Mouse (Mus musculus): ENCODE data around the gene Tef. TPM values are rescaled to one million over a fixed set of nuclear protein-coding genes. Genes with fewer than 3 reads are reported as not detected.
A peak's percentile ranks its signal among the peaks of the same experiment; 100 is the strongest.

The Tef gene
- polyA plus RNA-seq, 1 experiment from 2014 or later, result 12.9 TPM

GRCm38 (mm10) chr15:81857724-81858116 lies 55.5 kb downstream of the Tef start:
- Histone ChIP-seq H3K9me3 (ENCODE audit: control insufficient read depth, low read length) (no peaks in the 10 kb centered on the region), H3K4me1 (ENCODE audit: control insufficient read depth, insufficient read depth, low read length) (peaks cover 18% of the 10 kb centered on the region), H3K27ac (ENCODE audit: low read depth, low read length) (peak overlapping the region; percentile 64; the same call in 1 of the 2 replicates), H3K4me2 (peak overlapping the region; percentile 62), H3K4me3 (ENCODE audit: low read depth, low read length) (peak overlapping the region; percentile 63), H3K36me3 (ENCODE audit: control insufficient read depth, insufficient read depth, low read length) (no peaks in the 10 kb centered on the region), H3K9ac (ENCODE audit: low read length) (peak overlapping the region; percentile 84), H3K27me3 (ENCODE audit: control insufficient read depth, insufficient read depth, low read length) (no peaks in the 10 kb centered on the region)
- no peak for DNase-seq (ENCODE audit: low spot score, missing footprints)
- under 1% methylated on average over 33 of the region's 33 CpGs for WGBS
- peak; percentile 28; the same call in 1 of the 2 replicates for ATAC-seq (ENCODE audit: low FRiP score)

- Histone ChIP-seq H3K9me3 (ENCODE audit: control insufficient read depth, low read length) (no peaks in the 10 kb centered on the region), H3K4me3 (ENCODE audit: low read depth, low read length) (peak overlapping the region; percentile 63), H3K4me2 (peak overlapping the region; percentile 62), H3K9ac (ENCODE audit: low read length) (peak overlapping the region; percentile 84), H3K27me3 (ENCODE audit: control insufficient read depth, insufficient read depth, low read length) (no peaks in the 10 kb centered on the region), H3K36me3 (ENCODE audit: control insufficient read depth, insufficient read depth, low read length) (no peaks in the 10 kb centered on the region), H3K27ac (ENCODE audit: low read depth, low read length) (peak overlapping the region; percentile 64; the same call in 1 of the 2 replicates), H3K4me1 (ENCODE audit: control insufficient read depth, insufficient read depth, low read length) (peaks cover 18% of the 10 kb centered on the region)
- DNase-seq (ENCODE audit: low spot score, missing footprints), result peak; percentile 99
- under 1% methylated on average over 23 of the region's 23 CpGs for WGBS
- peak; percentile 47; the same call in 1 of the 2 replicates for ATAC-seq (ENCODE audit: low FRiP score)
These were observed 55.9 kb downstream of the Tef start for GRCm38 (mm10) chr15:81858138-81858516.

- Histone ChIP-seq H3K9ac (ENCODE audit: low read length) (peak within 1 kb of the TSS; percentile 84), H3K27me3 (ENCODE audit: control insufficient read depth, insufficient read depth, low read length) (no peaks in the 10 kb centered on the region), H3K9me3 (ENCODE audit: control insufficient read depth, low read length) (no peaks in the 10 kb centered on the region), H3K4me1 (ENCODE audit: control insufficient read depth, insufficient read depth, low read length) (peaks cover 18% of the 10 kb centered on the region), H3K4me3 (ENCODE audit: low read depth, low read length) (peak within 1 kb of the TSS; percentile 63), H3K27ac (ENCODE audit: low read depth, low read length) (peak within 1 kb of the TSS; percentile 64), H3K4me2 (peak within 1 kb of the TSS; percentile 62), H3K36me3 (ENCODE audit: control insufficient read depth, insufficient read depth, low read length) (no peaks in the 10 kb centered on the region)
- WGBS, result under 1% methylated on average over 44 of the region's 44 CpGs
- ATAC-seq (ENCODE audit: low FRiP score) (0 out of 2 replicates have a peak, but pooled peaks have one; percentile 5), DNase-seq (ENCODE audit: low spot score, missing footprints) (peak; percentile 91)
These were observed 56.5 kb downstream of the Tef start, which contains the start of gene Tob2 for GRCm38 (mm10) chr15:81858517-81859329. Gene Tob2, minus strand, starts transcription at chr15:81858796.

GRCm38 (mm10) chr15:81859330-81860255 lies 57.4 kb downstream of the Tef start:
- H3K4me3 ChIP-seq (ENCODE audit: low read depth, low read length), result peak overlapping the region; percentile 63
- H3K9me3 ChIP-seq (ENCODE audit: control insufficient read depth, low read length), result no peaks in the 10 kb centered on the region
- H3K36me3 ChIP-seq (ENCODE audit: control insufficient read depth, insufficient read depth, low read length), result no peaks in the 10 kb centered on the region
- peak overlapping the region; percentile 62 for H3K4me2 ChIP-seq
- peaks cover 18% of the 10 kb centered on the region for H3K4me1 ChIP-seq (ENCODE audit: control insufficient read depth, insufficient read depth, low read length)
- no peaks in the 10 kb centered on the region for H3K27me3 ChIP-seq (ENCODE audit: control insufficient read depth, insufficient read depth, low read length)
- peak; percentile 75 for ATAC-seq (ENCODE audit: low FRiP score)
- peak overlapping the region; percentile 84 for H3K9ac ChIP-seq (ENCODE audit: low read length)
- DNase-seq (ENCODE audit: low spot score, missing footprints), result peak; percentile 97
- H3K27ac ChIP-seq (ENCODE audit: low read depth, low read length), result peak overlapping the region; percentile 50
- under 1% methylated on average over 39 of the region's 39 CpGs for WGBS

- Histone ChIP-seq H3K27me3 (ENCODE audit: control insufficient read depth, insufficient read depth, low read length) (no peaks in the 10 kb centered on the region), H3K27ac (ENCODE audit: low read depth, low read length) (no peak overlapping the region), H3K4me2 (no peak overlapping the region), H3K9ac (ENCODE audit: low read length) (no peak overlapping the region), H3K9me3 (ENCODE audit: control insufficient read depth, low read length) (no peaks in the 10 kb centered on the region), H3K36me3 (ENCODE audit: control insufficient read depth, insufficient read depth, low read length) (peaks cover 2% of the 10 kb centered on the region; the same call in 1 of the 2 replicates), H3K4me3 (ENCODE audit: low read depth, low read length) (no peak overlapping the region), H3K4me1 (ENCODE audit: control insufficient read depth, insufficient read depth, low read length) (peaks cover 14% of the 10 kb centered on the region)
- 48% methylated on average over 8 of the region's 8 CpGs for WGBS
- ATAC-seq (ENCODE audit: low FRiP score) (no peak), DNase-seq (ENCODE audit: low spot score, missing footprints) (peak; percentile 72)
These were observed 58.4 kb downstream of the Tef start for GRCm38 (mm10) chr15:81860471-81861135.

- Histone ChIP-seq H3K4me3 (ENCODE audit: low read depth, low read length) (no peak overlapping the region), H3K36me3 (ENCODE audit: control insufficient read depth, insufficient read depth, low read length) (peaks cover 21% of the 10 kb centered on the region), H3K27me3 (ENCODE audit: control insufficient read depth, insufficient read depth, low read length) (no peaks in the 10 kb centered on the region), H3K9me3 (ENCODE audit: control insufficient read depth, low read length) (no peaks in the 10 kb centered on the region), H3K4me1 (ENCODE audit: control insufficient read depth, insufficient read depth, low read length) (no peaks in the 10 kb centered on the region), H3K27ac (ENCODE audit: low read depth, low read length) (no peak overlapping the region), H3K9ac (ENCODE audit: low read length) (no peak overlapping the region), H3K4me2 (no peak overlapping the region)
- DNase-seq (ENCODE audit: low spot score, missing footprints) (no peak), ATAC-seq (ENCODE audit: low FRiP score) (no peak)
- WGBS, result 96% methylated on average over 7 of the region's 7 CpGs
These were observed 62.0 kb downstream of the Tef start for GRCm38 (mm10) chr15:81864238-81864637.

- ATAC-seq (ENCODE audit: low FRiP score) (no peak), DNase-seq (ENCODE audit: low spot score, missing footprints) (no peak)
- no peaks in the 10 kb centered on the region for H3K9me3 ChIP-seq (ENCODE audit: control insufficient read depth, low read length)
- peaks cover 11% of the 10 kb centered on the region for H3K4me1 ChIP-seq (ENCODE audit: control insufficient read depth, insufficient read depth, low read length)
- H3K36me3 ChIP-seq (ENCODE audit: control insufficient read depth, insufficient read depth, low read length), result peaks cover 29% of the 10 kb centered on the region
- H3K4me2 ChIP-seq, result no peak overlapping the region
- 94% methylated on average over 5 of the region's 5 CpGs for WGBS
- H3K4me3 ChIP-seq (ENCODE audit: low read depth, low read length), result no peak overlapping the region
- no peak overlapping the region for H3K9ac ChIP-seq (ENCODE audit: low read length)
- no peaks in the 10 kb centered on the region for H3K27me3 ChIP-seq (ENCODE audit: control insufficient read depth, insufficient read depth, low read length)
- H3K27ac ChIP-seq (ENCODE audit: low read depth, low read length), result no peak overlapping the region
These were observed 67.8 kb downstream of the Tef start for GRCm38 (mm10) chr15:81869985-81870384.

- DNase-seq (ENCODE audit: low spot score, missing footprints) (peak; percentile 99), ATAC-seq (ENCODE audit: low FRiP score) (peak; percentile 92)
- WGBS, result under 1% methylated on average over 30 of the region's 30 CpGs
- Histone ChIP-seq H3K4me3 (ENCODE audit: low read depth, low read length) (peak within 1 kb of the TSS; percentile 96), H3K36me3 (ENCODE audit: control insufficient read depth, insufficient read depth, low read length) (peaks cover 23% of the 10 kb centered on the region), H3K4me1 (ENCODE audit: control insufficient read depth, insufficient read depth, low read length) (peaks cover 11% of the 10 kb centered on the region), H3K9me3 (ENCODE audit: control insufficient read depth, low read length) (no peaks in the 10 kb centered on the region), H3K4me2 (peak within 1 kb of the TSS; percentile 82), H3K27me3 (ENCODE audit: control insufficient read depth, insufficient read depth, low read length) (no peaks in the 10 kb centered on the region), H3K9ac (ENCODE audit: low read length) (peak within 1 kb of the TSS; percentile 89), H3K27ac (ENCODE audit: low read depth, low read length) (peak within 1 kb of the TSS; percentile 93)
These were observed 69.5 kb downstream of the Tef start, which contains the start of gene Phf5a for GRCm38 (mm10) chr15:81871604-81872261. Gene Phf5a, minus strand, starts transcription at chr15:81871911.

Measured in midbrain, embryonic 11.5 days (tissue).